Mouse (Mus musculus): Measurements from ENCODE around the gene Mettl26. TPM values are rescaled to one million over a fixed set of nuclear protein-coding genes. Genes with fewer than 3 reads are reported as not detected.

Gene Mettl26
- polyA plus RNA-seq, 1 experiment, result 78.1 TPM

DNA sequence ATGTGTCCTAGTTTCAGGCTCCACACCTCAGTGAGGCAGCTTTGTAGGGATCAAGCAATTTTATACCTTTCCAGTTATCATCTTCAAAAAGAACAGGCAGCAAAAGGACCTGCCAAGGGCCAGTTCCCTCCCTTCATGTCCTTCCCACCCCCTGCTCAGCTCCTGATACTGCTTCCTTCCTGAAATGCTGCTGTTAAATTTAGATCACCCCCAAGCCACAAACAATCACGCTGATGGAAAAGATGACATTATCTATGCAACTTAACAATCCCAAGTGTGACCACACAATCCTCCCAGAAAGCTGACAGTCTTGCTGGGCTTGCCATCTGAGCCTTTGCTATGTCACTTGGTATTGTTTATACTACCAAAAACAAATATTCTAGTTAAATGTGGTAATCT lies 39.0 kb downstream of the Mettl26 start:
- Histone ChIP-seq H3K4me3 (replicated peaks; ENCODE audit: extremely low read depth, low read depth, low read length) (no peak overlapping the region), H3K4me1 (ENCODE audit: control insufficient read depth, insufficient read depth, low read length) (peaks cover 37% of the 10 kb centered on the region)
- no peak for DNase-seq
- 13% methylated on average over 1 of the region's 1 CpGs for WGBS
- TF ChIP-seq POLR2A (IDR thresholded peaks at IDR 0.05; ENCODE audit: borderline replicate concordance, extremely low read depth, low read depth, low read length) (no peak), CTCF (IDR thresholded peaks at IDR 0.05; ENCODE audit: insufficient read depth, low read length) (no peak)

DNA sequence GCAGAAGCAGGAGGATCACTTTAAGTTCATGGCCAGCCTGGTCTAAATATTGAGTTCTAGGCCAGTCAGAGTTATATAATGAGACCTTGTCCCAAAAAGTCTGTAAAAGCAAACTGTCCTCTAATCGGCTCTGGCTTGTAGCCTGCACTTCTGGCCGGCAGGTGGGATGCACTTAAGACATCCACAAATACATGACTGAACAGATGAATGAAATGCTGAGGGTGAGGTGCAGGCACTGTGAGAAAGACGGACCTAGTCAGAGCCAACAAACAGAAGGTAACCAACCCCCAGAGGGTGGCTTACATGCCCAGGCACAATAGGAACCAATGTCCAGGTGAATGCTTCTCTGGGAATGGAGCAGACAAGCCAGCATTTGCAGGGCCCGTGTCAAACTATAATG lies 39.4 kb downstream of the Mettl26 start:
- no peak for TF ChIP-seq CTCF (IDR thresholded peaks at IDR 0.05; ENCODE audit: insufficient read depth, low read length)
- WGBS, result 49% methylated on average over 4 of the region's 4 CpGs
- no peak for DNase-seq
- no peak overlapping the region for H3K4me3 ChIP-seq (replicated peaks; ENCODE audit: extremely low read depth, low read depth, low read length)
- peaks cover 37% of the 10 kb centered on the region for H3K4me1 ChIP-seq (ENCODE audit: control insufficient read depth, insufficient read depth, low read length)

DNA sequence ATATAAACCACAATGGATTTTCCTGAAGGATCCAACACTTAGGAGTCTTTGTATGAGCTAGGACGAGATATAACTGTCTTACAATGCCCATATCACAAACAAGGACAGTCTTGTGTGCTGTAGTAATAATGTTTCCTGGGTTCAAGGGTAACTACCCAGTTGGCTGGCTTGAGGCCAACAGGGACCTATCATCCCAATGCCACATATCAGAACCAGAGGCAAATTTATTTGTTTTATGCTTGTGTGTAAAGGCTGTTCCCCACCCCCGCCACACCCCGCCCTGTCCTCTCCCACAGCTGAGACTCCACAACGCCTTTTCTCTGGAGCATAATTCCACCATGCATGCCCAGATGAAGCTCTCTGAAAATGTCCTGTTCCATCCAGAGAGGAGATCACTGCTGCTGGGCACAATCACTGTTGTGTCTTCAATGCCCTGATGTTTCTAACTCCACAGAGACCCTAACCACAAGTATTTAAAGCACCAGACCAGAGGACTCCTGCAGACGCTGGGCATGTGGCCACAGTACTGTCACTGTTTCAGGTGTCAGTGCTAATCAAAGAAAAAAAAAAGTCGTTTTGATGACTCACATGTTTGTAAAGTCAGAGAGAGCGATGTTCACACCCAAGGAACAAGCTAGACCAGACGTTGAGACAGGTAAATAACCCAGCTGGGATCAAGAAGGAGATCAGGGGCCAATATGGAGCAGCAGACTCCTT lies 42.2 kb downstream of the Mettl26 start:
- WGBS, result 58% methylated on average over 8 of the region's 8 CpGs
- Histone ChIP-seq H3K4me1 (ENCODE audit: control insufficient read depth, insufficient read depth, low read length) (peaks cover 30% of the 10 kb centered on the region), H3K4me3 (replicated peaks; ENCODE audit: extremely low read depth, low read depth, low read length) (no peak overlapping the region)
- DNase-seq, result no peak
- no peak for TF ChIP-seq POLR2A (IDR thresholded peaks at IDR 0.05; ENCODE audit: borderline replicate concordance, extremely low read depth, low read depth, low read length)

DNA sequence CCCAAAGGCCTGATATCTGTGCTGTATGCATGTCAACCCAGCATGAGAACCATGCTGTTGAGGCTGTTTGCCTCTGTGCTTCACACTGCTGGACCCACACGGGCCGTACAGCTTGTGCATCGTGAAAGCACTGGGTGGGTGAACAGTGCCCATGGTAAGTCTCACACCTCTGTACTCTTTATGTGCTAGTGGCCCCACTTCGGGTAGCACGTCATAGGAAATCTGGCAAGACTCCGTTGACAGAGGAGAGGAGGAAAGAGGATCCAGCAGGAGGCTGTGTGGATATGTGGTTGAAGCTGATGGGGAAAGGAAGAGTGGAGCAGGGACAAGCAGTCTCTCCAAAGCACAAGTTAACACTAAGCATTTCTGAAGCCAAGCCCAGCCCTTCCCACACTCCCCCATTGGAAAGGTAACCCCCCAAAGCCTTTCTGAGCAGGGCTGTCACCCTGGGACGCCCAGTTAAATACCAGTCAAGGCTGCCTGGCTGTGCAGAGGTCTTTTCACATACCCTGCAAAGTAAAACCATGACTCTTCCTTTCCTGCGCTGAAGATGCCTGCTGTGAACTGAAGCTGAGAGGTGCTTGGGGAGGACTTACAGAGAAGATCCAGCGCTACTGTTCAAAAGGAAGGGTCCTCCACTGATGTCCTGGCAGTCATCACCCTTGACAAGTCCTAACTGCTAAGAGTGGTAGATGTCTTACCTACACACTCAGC lies 43.3 kb downstream of the Mettl26 start:
- TF ChIP-seq POLR2A (IDR thresholded peaks at IDR 0.05; ENCODE audit: borderline replicate concordance, extremely low read depth, low read depth, low read length) (no peak), CTCF (IDR thresholded peaks at IDR 0.05; ENCODE audit: insufficient read depth, low read length) (no peak)
- DNase-seq, result no peak
- Histone ChIP-seq H3K4me1 (ENCODE audit: control insufficient read depth, insufficient read depth, low read length) (peaks cover 26% of the 10 kb centered on the region), H3K4me3 (replicated peaks; ENCODE audit: extremely low read depth, low read depth, low read length) (peak overlapping the region; percentile 99)
- 73% methylated on average over 9 of the region's 9 CpGs for WGBS

DNA sequence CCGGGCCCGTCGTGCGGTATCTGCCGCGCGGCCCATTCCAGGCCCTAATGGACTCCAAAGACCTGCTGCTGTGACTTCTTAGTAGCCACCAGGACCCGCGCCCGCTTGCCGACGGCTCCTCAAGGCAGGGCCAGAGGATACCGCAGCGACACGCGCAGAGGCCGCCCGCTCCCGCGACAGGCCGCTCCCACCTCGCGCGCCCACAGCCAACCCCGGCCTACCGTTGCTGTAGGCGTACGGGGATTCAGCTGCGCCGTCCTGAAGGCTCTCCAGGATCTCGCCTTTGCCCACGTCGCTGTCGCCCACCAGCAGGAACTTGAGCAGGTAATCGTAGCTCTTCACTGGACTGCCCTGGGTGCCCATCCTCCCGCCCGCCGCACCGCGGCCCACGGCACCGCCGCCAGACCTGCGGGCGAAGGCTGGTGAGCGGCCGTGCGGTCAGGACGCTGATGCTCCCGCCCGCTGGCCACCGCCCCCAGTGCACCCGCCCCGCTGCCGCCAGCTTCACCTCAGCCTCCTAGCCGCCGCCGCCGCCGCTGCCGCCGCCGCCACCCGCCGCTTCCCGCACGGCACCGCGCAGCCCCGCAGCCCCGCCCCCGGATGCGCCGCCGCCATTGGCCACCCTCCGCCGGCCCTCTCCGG lies 44.4 kb downstream of the Mettl26 start, which contains the start of gene Rab40c:
Rab40c (minus strand) TSS at position 584 of the 642 bp plus-strand sequence.
- Histone ChIP-seq H3K4me3 (replicated peaks; ENCODE audit: extremely low read depth, low read depth, low read length) (peak within 1 kb of the TSS; percentile 99), H3K4me1 (ENCODE audit: control insufficient read depth, insufficient read depth, low read length) (peaks cover 17% of the 10 kb centered on the region)
- no peak for TF ChIP-seq CTCF (IDR thresholded peaks at IDR 0.05; ENCODE audit: insufficient read depth, low read length)
- no peak for TF ChIP-seq POLR2A (IDR thresholded peaks at IDR 0.05; ENCODE audit: borderline replicate concordance, extremely low read depth, low read depth, low read length)
- WGBS, result under 1% methylated on average over 70 of the region's 78 CpGs
- no peak for DNase-seq

DNA sequence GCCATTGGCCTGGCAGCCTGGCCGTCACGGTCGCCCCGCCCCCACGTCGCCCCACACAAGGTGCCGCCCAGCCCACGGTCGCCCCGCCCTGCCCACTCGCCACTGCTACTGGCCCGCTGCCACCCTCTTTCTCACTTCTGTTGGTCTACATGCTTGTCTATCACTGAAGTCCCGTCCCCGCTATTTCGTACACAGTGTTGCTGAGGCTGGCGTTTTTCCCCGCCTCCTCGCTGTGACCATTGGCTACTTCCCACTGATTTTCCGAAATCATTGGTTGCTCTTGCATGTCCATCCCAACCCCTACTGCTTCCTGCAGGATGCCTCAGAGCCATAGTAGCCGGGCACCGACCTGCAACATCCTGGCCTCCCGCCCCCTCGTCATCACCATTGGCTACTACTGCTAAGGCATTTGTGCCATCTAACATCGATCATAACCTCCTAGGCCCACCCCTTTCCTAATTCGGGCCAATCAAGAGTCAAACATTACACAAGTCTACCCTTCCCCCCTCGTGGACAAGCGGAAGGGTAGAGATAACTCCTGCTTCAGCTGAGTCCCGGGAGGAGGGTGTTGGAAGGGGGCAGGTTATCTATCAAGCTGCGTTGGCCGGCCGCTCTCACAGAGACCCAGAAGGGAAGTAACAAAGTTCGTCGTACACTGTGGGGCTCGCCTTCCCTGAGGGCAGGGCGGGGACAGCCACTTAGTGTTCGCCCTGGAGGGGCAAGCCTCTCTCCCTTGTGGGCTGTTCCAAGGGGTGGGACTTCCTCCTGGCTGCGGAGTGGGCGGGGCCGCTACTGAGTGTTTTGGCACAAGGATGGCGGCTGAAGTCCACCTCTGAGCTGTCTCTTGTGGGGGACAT lies 45.1 kb downstream of the Mettl26 start:
- TF ChIP-seq POLR2A (IDR thresholded peaks at IDR 0.05; ENCODE audit: borderline replicate concordance, extremely low read depth, low read depth, low read length), result peak; percentile 89
- TF ChIP-seq CTCF (IDR thresholded peaks at IDR 0.05; ENCODE audit: insufficient read depth, low read length), result no peak
- Histone ChIP-seq H3K4me3 (replicated peaks; ENCODE audit: extremely low read depth, low read depth, low read length) (peak overlapping the region; percentile 79), H3K4me1 (ENCODE audit: control insufficient read depth, insufficient read depth, low read length) (peaks cover 17% of the 10 kb centered on the region)
- under 1% methylated on average over 35 of the region's 40 CpGs for WGBS
- peak; percentile 100 for DNase-seq

DNA sequence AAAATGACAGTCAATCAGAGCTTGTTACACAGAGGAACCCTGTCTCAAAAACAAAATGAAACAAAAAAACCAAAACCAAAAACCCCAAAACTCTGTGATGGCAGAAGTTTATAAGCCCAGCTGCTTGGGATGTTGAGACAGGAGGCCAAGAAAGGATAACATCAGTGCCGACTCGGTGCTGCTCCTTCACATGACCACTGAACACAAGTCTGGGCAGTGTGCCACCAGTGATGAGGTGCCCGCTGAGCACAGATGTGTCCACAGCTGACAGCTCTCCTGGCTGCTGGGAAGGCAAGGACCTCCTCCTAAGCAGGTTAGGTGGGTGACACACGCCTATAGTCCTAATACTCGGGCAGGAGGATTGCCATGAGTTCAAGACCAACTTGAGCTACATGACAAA lies 47.2 kb downstream of the Mettl26 start:
- 60% methylated on average over 5 of the region's 5 CpGs for WGBS
- no peak for DNase-seq
- Histone ChIP-seq H3K4me1 (ENCODE audit: control insufficient read depth, insufficient read depth, low read length) (peaks cover 15% of the 10 kb centered on the region), H3K4me3 (replicated peaks; ENCODE audit: extremely low read depth, low read depth, low read length) (no peak overlapping the region)
- TF ChIP-seq CTCF (IDR thresholded peaks at IDR 0.05; ENCODE audit: insufficient read depth, low read length) (no peak), POLR2A (IDR thresholded peaks at IDR 0.05; ENCODE audit: borderline replicate concordance, extremely low read depth, low read depth, low read length) (no peak)

DNA sequence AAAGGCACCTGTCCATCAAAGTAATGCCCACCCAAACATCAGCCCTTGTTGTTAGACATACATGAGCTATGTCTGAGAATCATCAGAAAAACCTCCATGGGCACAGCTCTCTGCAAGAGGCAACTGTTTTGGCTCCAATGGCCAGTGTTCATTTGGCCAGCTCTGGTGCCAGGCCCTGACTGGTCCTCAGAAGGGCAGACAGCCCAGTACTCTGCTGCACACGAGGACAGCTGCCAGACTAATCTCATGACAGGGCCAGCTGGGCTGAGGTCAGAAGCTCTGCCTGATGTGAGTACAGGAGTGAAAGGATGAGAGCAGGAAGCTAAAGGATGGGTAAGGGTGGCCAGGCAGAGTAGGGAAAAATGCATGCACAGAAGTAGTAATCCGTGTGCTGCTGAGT lies 50.5 kb downstream of the Mettl26 start:
- no peak for DNase-seq
- Histone ChIP-seq H3K4me1 (ENCODE audit: control insufficient read depth, insufficient read depth, low read length) (no peaks in the 10 kb centered on the region), H3K4me3 (replicated peaks; ENCODE audit: extremely low read depth, low read depth, low read length) (no peak overlapping the region)
- 78% methylated on average over 2 of the region's 2 CpGs for WGBS
- TF ChIP-seq POLR2A (IDR thresholded peaks at IDR 0.05; ENCODE audit: borderline replicate concordance, extremely low read depth, low read depth, low read length) (no peak), CTCF (IDR thresholded peaks at IDR 0.05; ENCODE audit: insufficient read depth, low read length) (no peak)

Other genes starting within 250 kb of the Mettl26 start
- gene Gng13, start 157.9 kb upstream of the Mettl26 start, polyA plus RNA-seq (2012; rRNA removed), result 0.36 TPM in 1 of 2 replicates, not detected in the other
- gene Chtf18, start 147.7 kb upstream of the Mettl26 start, polyA plus RNA-seq (2012; rRNA removed), result 3.0 and 4.2 TPM in 2 replicates
- gene Rpusd1, start 147.4 kb upstream of the Mettl26 start, polyA plus RNA-seq (2012; rRNA removed), result 40.1 and 45.0 TPM in 2 replicates
- gene Mslnl, start 139.0 kb upstream of the Mettl26 start, polyA plus RNA-seq (2012; rRNA removed), result 0.23 and 0.25 TPM in 2 replicates
- 71.2 and 78.4 TPM in 2 replicates for gene Msln, start 120.7 kb upstream of the Mettl26 start, polyA plus RNA-seq (2012; rRNA removed)
- 13.1 and 20.1 TPM in 2 replicates for gene Narfl, start 101.3 kb upstream of the Mettl26 start, polyA plus RNA-seq (2012; rRNA removed)
- 48.9 and 56.2 TPM in 2 replicates for gene Haghl, start 89.4 kb upstream of the Mettl26 start, polyA plus RNA-seq (2012; rRNA removed)
- gene Ccdc78, start 88.5 kb upstream of the Mettl26 start, polyA plus RNA-seq (2012; rRNA removed), result 14.0 and 15.6 TPM in 2 replicates
- 114 and 128 TPM in 2 replicates for gene Fam173a, start 82.2 kb upstream of the Mettl26 start, polyA plus RNA-seq (2012; rRNA removed)
- gene AC134908.4, start 79.4 kb upstream of the Mettl26 start, polyA plus RNA-seq (2012; rRNA removed), result 0.41 TPM in 1 of 2 replicates, not detected in the other
- 40.3 and 44.9 TPM in 2 replicates for gene Metrn, start 77.9 kb upstream of the Mettl26 start, polyA plus RNA-seq (2012; rRNA removed)
- gene Fbxl16, start 66.0 kb upstream of the Mettl26 start, polyA plus RNA-seq (2012; rRNA removed), result 4.0 and 5.0 TPM in 2 replicates
- gene Wdr24, start 51.4 kb upstream of the Mettl26 start, polyA plus RNA-seq (2012; rRNA removed), result 29.4 and 34.3 TPM in 2 replicates
- gene Jmjd8, start 46.2 kb upstream of the Mettl26 start, polyA plus RNA-seq (2012; rRNA removed), result 55.1 and 65.2 TPM in 2 replicates
- 131 and 160 TPM in 2 replicates for gene Stub1, start 41.7 kb upstream of the Mettl26 start, polyA plus RNA-seq (2012; rRNA removed)
- 9.1 and 14.1 TPM in 2 replicates for gene Rhbdl1, start 37.8 kb upstream of the Mettl26 start, polyA plus RNA-seq (2012; rRNA removed)
- 29.1 and 36.2 TPM in 2 replicates for gene Gm20683, start 33.3 kb upstream of the Mettl26 start, polyA plus RNA-seq (2012; rRNA removed)
- gene Rhot2, start 30.2 kb upstream of the Mettl26 start, polyA plus RNA-seq (2012; rRNA removed), result 59.6 and 61.2 TPM in 2 replicates
- 35.7 and 40.3 TPM in 2 replicates for gene Wdr90, start 13.6 kb upstream of the Mettl26 start, polyA plus RNA-seq (2012; rRNA removed)
- gene Mcrip2, start 6.3 kb upstream of the Mettl26 start, polyA plus RNA-seq (2012; rRNA removed), result 22.7 and 31.1 TPM in 2 replicates
- gene Wfikkn1, start 5.8 kb downstream of the Mettl26 start, polyA plus RNA-seq (2012; rRNA removed), result 1.0 and 1.4 TPM in 2 replicates
- gene Rab40c, start 44.7 kb downstream of the Mettl26 start, polyA plus RNA-seq (2012; rRNA removed), result 40.2 and 62.6 TPM in 2 replicates
- gene Pigq, start 69.9 kb downstream of the Mettl26 start, polyA plus RNA-seq (2012; rRNA removed), result 107 and 131 TPM in 2 replicates
- 24.4 and 37.5 TPM in 2 replicates for gene Nhlrc4, start 69.9 kb downstream of the Mettl26 start, polyA plus RNA-seq (2012; rRNA removed)
- not detected in 2 replicates for gene A930017K11Rik, start 77.5 kb downstream of the Mettl26 start, polyA plus RNA-seq (2012; rRNA removed)
- gene Capn15, start 110.7 kb downstream of the Mettl26 start, polyA plus RNA-seq (2012; rRNA removed), result 45.9 and 49.7 TPM in 2 replicates
- gene Rab11fip3, start 194.5 kb downstream of the Mettl26 start, polyA plus RNA-seq (2012; rRNA removed), result 41.3 and 46.5 TPM in 2 replicates
- gene Decr2, start 215.3 kb downstream of the Mettl26 start, polyA plus RNA-seq (2012; rRNA removed), result 12.1 and 16.7 TPM in 2 replicates
- 5.4 and 7.5 TPM in 2 replicates for gene Nme4, start 220.5 kb downstream of the Mettl26 start, polyA plus RNA-seq (2012; rRNA removed)
- gene Tmem8, start 238.2 kb downstream of the Mettl26 start, polyA plus RNA-seq (2012; rRNA removed), result 60.0 and 65.3 TPM in 2 replicates
- gene Mrpl28, start 248.4 kb downstream of the Mettl26 start, polyA plus RNA-seq (2012; rRNA removed), result 43.4 and 46.7 TPM in 2 replicates

Measured in lung, adult 2 months (tissue).